Mouse (Mus musculus) hindbrain, embryonic 15.5 days (tissue): ENCODE results near the gene Gm47985. TPM values are rescaled to one million over a fixed set of nuclear protein-coding genes. Genes with fewer than 3 reads are reported as not detected.
A peak's percentile ranks its signal among the peaks of the same experiment; 100 is the strongest.

Experiments used
- ATAC-seq: fragments of 200-750 bp; cut with Nextera tagmentation; 2 replicates; pipeline ENCODE4 v1.8.0; 2017; ENCODE audit warnings: low read depth, moderate number of reproducible peaks, moderate TSS enrichment; ENCODE audit not compliant: low FRiP score
- H3K27ac ChIP-seq: fragments of 300-500 bp; sonication (generic); replicated peaks from 2 replicates; pipeline ENCODE4 v1.5.1; 2015; ENCODE audit warnings: mild to moderate bottlenecking, inconsistent platforms
- H3K27me3 ChIP-seq: fragments of 300-500 bp; sonication (generic); 2 replicates; pipeline ENCODE4 v1.6.1; 2015; ENCODE audit warnings: control low read depth, inconsistent platforms
- H3K36me3 ChIP-seq: fragments of 300-500 bp; sonication (generic); 2 replicates; pipeline ENCODE4 v1.6.1; 2015; ENCODE audit warnings: control low read depth, inconsistent platforms
- H3K4me1 ChIP-seq: fragments of 300-500 bp; sonication (generic); replicated peaks from 2 replicates; pipeline ENCODE4 v1.6.1; 2015; ENCODE audit warnings: control low read depth, inconsistent platforms
- H3K4me2 ChIP-seq: fragments of 300-500 bp; sonication (generic); 2 replicates; pipeline ENCODE4 v1.6.1; 2015; ENCODE audit warnings: moderate library complexity, mild to moderate bottlenecking, inconsistent platforms
- H3K4me3 ChIP-seq: fragments of 300-500 bp; sonication (generic); 2 replicates; pipeline ENCODE4 v1.5.1; 2015; ENCODE audit warnings: mild to moderate bottlenecking, inconsistent platforms
- H3K9ac ChIP-seq: fragments of 300-500 bp; sonication (generic); 2 replicates; pipeline ENCODE4 v1.6.1; 2015; ENCODE audit warnings: inconsistent platforms
- H3K9me3 ChIP-seq: fragments of 300-500 bp; sonication (generic); 2 replicates; pipeline ENCODE4 v1.6.1; 2016; ENCODE audit warnings: control low read depth, inconsistent platforms
- WGBS: fragments of 180-500 bp; shearing (Covaris S2); methylation state at CpG from one replicate; pipeline ENCODE4 v1.1.7; 2015; 5-methylcytosine and 5-hydroxymethylcytosine counted together
- polyA plus RNA-seq: library from polyadenylated mRNA; unstranded; fragments of >200 nt; fragmentation: Nextera tagmentation; extraction: Ambion mirVana; gene quantifications from 2 replicates; pipeline ENCODE4 v1.2.1, GENCODE M21; 2015

Gene Gm47985
- polyA plus RNA-seq, 1 experiment from 2014 or later: not detected

GRCm38 (mm10) chr1:151157963-151158856, 24.1 kb upstream of the Gm47985 start:
- ATAC-seq: peak; percentile 63; the same call in 1 of the 2 replicates
- no peak overlapping the region for H3K4me2 ChIP-seq

GRCm38 (mm10) chr1:151158857-151159510, 23.4 kb upstream of the Gm47985 start:
- H3K36me3 ChIP-seq: no peaks in the 10 kb centered on the region
- no peaks in the 10 kb centered on the region for H3K9me3 ChIP-seq
- no peak overlapping the region for H3K9ac ChIP-seq
- H3K4me2 ChIP-seq: no peak overlapping the region
- ATAC-seq: no peak
- H3K27ac ChIP-seq: no peak overlapping the region
- 92% methylated on average over 2 of the region's 2 CpGs for WGBS
- no peaks in the 10 kb centered on the region; the same call in 1 of the 2 replicates for H3K4me1 ChIP-seq
- H3K4me3 ChIP-seq: no peak overlapping the region
- H3K27me3 ChIP-seq: no peaks in the 10 kb centered on the region

More at GRCm38 (mm10) chr1:151157963-151158856, 24.1 kb upstream of the Gm47985 start:
- WGBS: 31% methylated on average over 9 of the region's 9 CpGs
- Histone ChIP-seq H3K4me3 (no peak overlapping the region), H3K9me3 (no peaks in the 10 kb centered on the region), H3K9ac (no peak overlapping the region), H3K27me3 (no peaks in the 10 kb centered on the region), H3K4me1 (no peaks in the 10 kb centered on the region; the same call in 1 of the 2 replicates), H3K36me3 (no peaks in the 10 kb centered on the region), H3K27ac (no peak overlapping the region)

GRCm38 (mm10) chr1:151166031-151166430, 16.3 kb upstream of the Gm47985 start:
- no peak overlapping the region for H3K27ac ChIP-seq
- H3K4me3 ChIP-seq: no peak overlapping the region
- H3K36me3 ChIP-seq: no peaks in the 10 kb centered on the region
- ATAC-seq: no peak
- H3K4me2 ChIP-seq: no peak overlapping the region
- H3K9ac ChIP-seq: no peak overlapping the region
- H3K4me1 ChIP-seq: peaks cover 13% of the 10 kb centered on the region
- H3K27me3 ChIP-seq: no peaks in the 10 kb centered on the region
- WGBS: 38% methylated on average over 8 of the region's 8 CpGs
- H3K9me3 ChIP-seq: no peaks in the 10 kb centered on the region

GRCm38 (mm10) chr1:151167297-151168047, 14.9 kb upstream of the Gm47985 start:
- Histone ChIP-seq H3K4me2 (no peak overlapping the region), H3K27ac (no peak overlapping the region)

GRCm38 (mm10) chr1:151168637-151169036, 13.7 kb upstream of the Gm47985 start:
- peaks cover 13% of the 10 kb centered on the region for H3K4me1 ChIP-seq
- no peak for ATAC-seq
- no peaks in the 10 kb centered on the region for H3K27me3 ChIP-seq
- H3K9ac ChIP-seq: no peak overlapping the region
- no peaks in the 10 kb centered on the region for H3K9me3 ChIP-seq
- H3K27ac ChIP-seq: no peak overlapping the region
- H3K4me2 ChIP-seq: no peak overlapping the region
- 77% methylated on average over 3 of the region's 3 CpGs for WGBS
- no peak overlapping the region for H3K4me3 ChIP-seq
- H3K36me3 ChIP-seq: no peaks in the 10 kb centered on the region

More at GRCm38 (mm10) chr1:151167297-151168047, 14.9 kb upstream of the Gm47985 start:
- no peaks in the 10 kb centered on the region for H3K36me3 ChIP-seq
- H3K4me3 ChIP-seq: no peak overlapping the region
- 18% methylated on average over 12 of the region's 12 CpGs for WGBS
- no peaks in the 10 kb centered on the region for H3K9me3 ChIP-seq
- H3K4me1 ChIP-seq: peaks cover 13% of the 10 kb centered on the region
- H3K9ac ChIP-seq: no peak overlapping the region
- peak; percentile 76; the same call in 1 of the 2 replicates for ATAC-seq
- no peaks in the 10 kb centered on the region for H3K27me3 ChIP-seq

GRCm38 (mm10) chr1:151171572-151172461, 10.5 kb upstream of the Gm47985 start:
- ATAC-seq: no peak
- Histone ChIP-seq H3K4me3 (no peak overlapping the region), H3K4me1 (peaks cover 13% of the 10 kb centered on the region), H3K27me3 (no peaks in the 10 kb centered on the region), H3K27ac (no peak overlapping the region), H3K36me3 (no peaks in the 10 kb centered on the region), H3K4me2 (no peak overlapping the region), H3K9me3 (no peaks in the 10 kb centered on the region), H3K9ac (no peak overlapping the region)
- WGBS: 80% methylated on average over 2 of the region's 2 CpGs

- Histone ChIP-seq H3K4me2 (peak overlapping the region; percentile 50), H3K9me3 (no peaks in the 10 kb centered on the region), H3K36me3 (no peaks in the 10 kb centered on the region), H3K4me1 (peaks cover 11% of the 10 kb centered on the region; the same call in 1 of the 2 replicates), H3K27ac (no peak overlapping the region), H3K27me3 (no peaks in the 10 kb centered on the region), H3K9ac (no peak overlapping the region), H3K4me3 (peak overlapping the region; percentile 31)
- WGBS: 6% methylated on average over 10 of the region's 10 CpGs
- ATAC-seq: peak; percentile 75
Measured at GRCm38 (mm10) chr1:151177030-151177936, 5.1 kb upstream of the Gm47985 start.

- no peaks in the 10 kb centered on the region for H3K9me3 ChIP-seq
- 8% methylated on average over 4 of the region's 4 CpGs for WGBS
- ATAC-seq: 0 out of 2 replicates have a peak, but pooled peaks have one; percentile 23
- H3K36me3 ChIP-seq: no peaks in the 10 kb centered on the region
- peaks cover 11% of the 10 kb centered on the region; the same call in 1 of the 2 replicates for H3K4me1 ChIP-seq
- no peaks in the 10 kb centered on the region for H3K27me3 ChIP-seq
- peak overlapping the region; percentile 50 for H3K4me2 ChIP-seq
- peak overlapping the region; percentile 31 for H3K4me3 ChIP-seq
- no peak overlapping the region; the same call in 1 of the 2 replicates for H3K27ac ChIP-seq
- no peak overlapping the region for H3K9ac ChIP-seq
Measured at GRCm38 (mm10) chr1:151177937-151178271, 4.4 kb upstream of the Gm47985 start.

GRCm38 (mm10) chr1:151178505-151179083, 3.7 kb upstream of the Gm47985 start:
- 10% methylated on average over 2 of the region's 2 CpGs for WGBS
- Histone ChIP-seq H3K27me3 (no peaks in the 10 kb centered on the region), H3K9ac (no peak overlapping the region), H3K27ac (no peak overlapping the region), H3K9me3 (no peaks in the 10 kb centered on the region), H3K4me2 (no peak overlapping the region), H3K4me1 (peaks cover 11% of the 10 kb centered on the region; the same call in 1 of the 2 replicates), H3K4me3 (no peak overlapping the region), H3K36me3 (no peaks in the 10 kb centered on the region)
- ATAC-seq: peak; percentile 15; the same call in 1 of the 2 replicates

GRCm38 (mm10) chr1:151180167-151180566, 2.2 kb upstream of the Gm47985 start:
- Histone ChIP-seq H3K4me2 (no peak overlapping the region), H3K9me3 (no peaks in the 10 kb centered on the region), H3K4me3 (no peak overlapping the region), H3K36me3 (no peaks in the 10 kb centered on the region), H3K9ac (no peak overlapping the region), H3K27me3 (no peaks in the 10 kb centered on the region), H3K4me1 (peaks cover 11% of the 10 kb centered on the region; the same call in 1 of the 2 replicates), H3K27ac (no peak overlapping the region)
- ATAC-seq: no peak
- WGBS: 89% methylated on average over 2 of the region's 2 CpGs
